Mouse (Mus musculus): ENCODE results near the gene Paox.
"Not testable (repeated sequence)": the region's sequence is repeated elsewhere in the genome, so short reads cannot be mapped to it uniquely, and the experiment has no call there.

The Paox gene

GRCm38 (mm10) chr7:140121338-140121910, 5.8 kb downstream of the Paox start:
- DNase-seq (ENCODE audit: low spot score): no peak

DNA sequence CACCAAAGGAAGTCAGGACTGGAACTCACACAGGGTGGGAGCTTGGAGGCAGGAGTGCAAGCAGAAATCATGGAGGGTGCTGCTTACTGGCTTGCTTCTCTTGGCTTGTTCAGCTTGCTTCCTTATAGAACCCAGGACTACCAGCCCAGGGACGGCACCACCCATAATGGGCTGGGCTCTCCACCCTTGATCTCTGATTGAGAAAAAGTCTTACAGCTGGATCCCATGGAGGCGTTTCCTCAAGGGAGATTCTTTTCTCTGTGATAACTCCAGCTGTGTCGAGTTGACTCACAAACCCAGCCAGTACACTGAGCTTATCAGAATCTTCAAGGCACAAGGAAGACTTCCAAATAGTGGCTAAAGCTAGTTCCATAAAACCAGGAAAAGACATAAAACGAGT, 7.2 kb downstream of the Paox start:
- no peak for DNase-seq (ENCODE audit: low spot score)

DNA sequence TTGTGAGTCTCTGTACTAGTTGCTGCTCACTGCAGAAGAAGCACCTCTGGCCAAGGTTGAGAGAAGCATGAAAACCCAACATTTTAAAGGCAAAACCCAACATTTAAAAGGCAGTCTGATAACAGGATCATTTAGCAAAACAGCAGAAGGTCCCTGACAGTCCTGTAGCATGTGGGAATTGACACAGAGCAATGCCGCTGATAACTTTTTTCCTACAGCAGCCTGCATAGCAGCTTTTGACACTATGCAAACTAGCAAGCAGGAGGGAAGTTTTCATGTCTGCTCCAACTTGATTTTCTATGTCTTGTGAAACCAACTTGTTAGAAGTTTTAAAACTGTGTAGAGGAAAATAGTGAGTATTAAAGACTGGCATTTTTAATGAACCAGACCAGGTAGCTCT, 8.8 kb downstream of the Paox start:
- no peak for DNase-seq (ENCODE audit: low spot score)

DNA sequence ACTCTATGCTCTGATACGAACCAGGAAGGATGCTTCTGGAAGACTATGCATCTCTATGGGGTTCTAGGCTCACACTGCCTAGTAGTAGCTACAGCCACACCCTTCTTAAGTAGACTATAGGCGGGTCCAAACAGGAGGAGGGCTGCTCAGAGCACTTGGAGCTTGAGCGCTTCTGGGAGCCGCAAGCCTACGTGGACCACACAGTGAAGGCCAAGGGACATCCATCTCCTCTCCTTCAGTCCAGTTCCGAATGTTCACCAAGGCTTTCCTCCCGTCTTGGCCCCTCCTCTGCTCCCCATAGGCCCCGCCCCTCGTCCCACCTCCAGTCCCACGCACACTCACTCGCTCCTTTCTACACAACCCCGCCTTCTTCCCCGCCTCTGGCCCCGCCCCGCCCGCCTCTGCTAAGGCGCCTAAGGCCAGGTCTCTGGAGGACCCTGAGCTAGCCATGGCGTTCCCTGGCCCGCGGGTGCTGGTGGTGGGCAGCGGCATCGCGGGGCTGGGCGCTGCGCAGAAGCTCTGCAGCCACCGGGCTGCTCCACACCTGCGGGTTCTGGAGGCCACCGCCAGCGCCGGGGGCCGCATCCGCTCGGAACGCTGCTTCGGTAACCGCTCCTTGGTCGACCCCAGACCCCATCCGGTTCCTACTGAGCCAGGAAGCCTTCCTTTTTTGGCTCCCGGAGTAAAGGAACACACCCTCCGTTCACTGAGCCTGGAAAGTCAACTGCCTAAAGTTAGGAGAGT, 9.9 kb downstream of the Paox start:
- DNase-seq (ENCODE audit: low spot score): peak; percentile 46

- DNase-seq (ENCODE audit: low spot score): no peak
Observed at GRCm38 (mm10) chr7:140126022-140126350, 10.4 kb downstream of the Paox start.

GRCm38 (mm10) chr7:140126934-140127333, 11.3 kb downstream of the Paox start:
- DNase-seq (ENCODE audit: low spot score): no peak

- no peak for DNase-seq (ENCODE audit: low spot score)
Observed at GRCm38 (mm10) chr7:140127911-140128310, 12.3 kb downstream of the Paox start.

DNA sequence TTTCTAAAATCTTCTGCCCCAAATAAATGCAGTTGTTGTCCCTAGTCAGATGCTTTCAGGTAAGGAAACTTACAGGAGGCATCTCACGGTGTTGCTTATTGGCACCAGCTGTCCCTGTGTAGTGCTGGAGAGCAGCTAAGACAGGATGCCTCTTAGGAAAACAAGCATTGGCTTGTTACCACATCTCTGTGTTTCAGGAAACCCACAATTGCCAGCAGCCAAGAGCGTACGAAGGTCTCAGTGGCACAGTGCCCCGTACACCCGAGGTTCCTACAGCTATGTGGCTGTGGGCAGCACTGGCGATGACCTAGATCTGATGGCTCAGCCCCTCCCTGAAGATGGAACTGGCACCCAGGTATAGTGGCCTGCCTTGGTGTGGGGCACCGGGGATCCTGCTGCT, 16.6 kb downstream of the Paox start:
- DNase-seq (ENCODE audit: low spot score): not testable (repeated sequence)

DNA sequence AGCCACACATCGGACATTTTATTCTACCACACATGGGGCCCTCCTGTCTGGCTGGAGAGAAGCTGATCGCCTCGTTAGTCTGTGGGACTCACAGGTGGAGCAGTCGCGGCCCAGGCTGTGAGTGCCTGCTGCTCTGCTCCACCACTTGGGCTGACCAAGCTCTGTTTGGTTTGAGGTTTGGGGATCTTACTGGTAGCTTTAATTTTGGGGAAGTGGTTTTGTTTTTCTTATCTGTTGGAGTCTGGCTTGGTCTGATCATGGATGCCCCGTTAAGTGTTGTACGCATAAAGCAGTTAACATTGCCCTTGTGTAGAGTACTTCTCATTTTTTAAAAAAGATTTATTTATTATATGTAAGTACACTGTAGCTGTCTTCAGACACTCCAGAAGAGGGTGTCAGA, 18.4 kb downstream of the Paox start:
- DNase-seq (ENCODE audit: low spot score): not testable (repeated sequence)

DNA sequence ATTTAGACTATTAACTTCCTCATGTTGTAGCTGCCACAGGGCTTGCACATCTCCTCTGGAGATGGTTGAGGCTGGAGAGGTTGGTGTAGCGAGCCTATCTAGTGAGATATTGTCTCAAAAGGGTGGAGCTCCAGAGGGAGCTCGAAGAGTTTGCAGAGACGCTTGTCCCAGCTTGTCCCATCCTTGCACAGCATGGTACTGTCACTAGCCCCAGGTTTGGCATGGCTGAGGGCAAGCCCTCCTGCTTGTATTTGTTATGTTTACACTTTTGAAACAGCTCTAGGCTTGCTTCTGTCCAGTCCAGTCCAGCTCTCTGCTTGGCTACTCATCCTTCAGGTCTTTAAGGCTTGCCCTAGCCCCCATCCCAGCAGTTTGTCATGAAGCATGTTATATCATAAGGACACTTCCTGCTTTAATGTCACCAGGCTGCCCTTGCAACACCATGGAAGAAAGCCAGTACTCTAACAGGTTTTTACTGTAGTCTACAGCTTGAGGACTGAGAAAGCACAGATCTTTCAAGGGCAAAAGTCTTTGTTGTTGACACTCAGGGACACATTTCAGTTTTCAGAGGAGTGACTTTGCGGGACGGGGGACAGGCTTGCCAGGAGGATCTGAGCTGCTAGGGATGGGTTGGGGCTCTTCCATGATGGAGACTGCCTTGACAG, 19.6 kb downstream of the Paox start:
- DNase-seq (ENCODE audit: low spot score): no peak

DNA sequence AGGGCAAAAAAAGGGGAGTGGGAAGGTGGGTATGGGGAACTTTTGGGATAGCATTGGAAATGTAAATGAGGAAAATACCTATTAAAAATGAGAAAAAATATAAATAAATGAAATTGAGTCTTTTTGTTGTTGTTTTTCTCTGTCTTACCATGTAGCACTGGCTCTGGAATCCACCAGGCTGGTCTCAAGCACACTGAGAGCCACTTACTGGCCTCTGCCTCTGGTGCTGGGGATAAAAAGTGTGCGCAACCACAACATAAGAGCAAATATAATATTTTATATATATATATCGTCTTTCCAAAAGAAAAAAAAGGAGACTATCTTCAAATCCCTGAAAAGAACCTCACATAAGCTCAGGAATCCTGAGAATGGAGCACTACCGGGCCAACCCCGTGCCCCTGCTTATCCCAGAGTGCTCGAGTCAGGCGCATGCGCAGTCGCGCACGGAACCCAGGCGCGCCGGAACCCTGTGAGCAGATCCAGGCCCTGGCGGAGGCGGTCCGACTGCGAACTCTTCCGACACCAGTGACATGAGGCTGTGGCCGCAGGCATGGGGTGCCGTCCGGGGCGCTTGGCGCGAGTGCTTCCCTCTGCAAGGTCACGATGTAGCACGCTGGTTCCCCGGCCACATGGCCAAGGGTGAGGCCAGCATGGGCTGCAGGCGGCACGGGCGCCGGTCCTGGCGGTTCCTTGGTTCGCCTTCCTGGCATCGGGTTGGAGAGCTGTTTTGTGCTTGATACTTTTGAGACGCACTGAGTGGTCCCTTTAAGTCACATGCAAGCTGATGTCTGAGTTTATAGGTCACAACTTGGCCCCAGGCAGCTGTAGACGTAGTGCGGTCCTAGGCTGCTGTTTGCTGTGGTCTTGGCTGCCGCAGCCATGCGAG, 21.8 kb downstream of the Paox start, which contains the start of gene Mtg1:
Gene Mtg1 (plus strand): TSS at position 430 of the 886 bp plus-strand sequence.
- peak; percentile 98 for DNase-seq (ENCODE audit: low spot score)

DNA sequence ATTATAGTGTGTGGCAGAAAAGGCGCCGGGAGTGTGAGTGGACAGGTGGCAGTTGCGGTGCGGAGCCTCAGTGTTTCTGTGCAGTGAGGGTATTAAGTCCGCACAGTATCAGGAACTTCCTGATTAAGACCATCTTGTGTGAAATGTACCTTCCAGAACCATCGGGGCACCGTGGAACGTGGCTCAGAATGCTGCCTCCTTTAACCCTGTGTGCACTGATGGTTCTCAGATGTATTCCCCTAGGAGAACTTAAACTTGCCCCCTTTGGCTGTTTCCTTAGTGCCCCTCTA, 22.4 kb downstream of the Paox start:
- DNase-seq (ENCODE audit: low spot score): no peak

DNA sequence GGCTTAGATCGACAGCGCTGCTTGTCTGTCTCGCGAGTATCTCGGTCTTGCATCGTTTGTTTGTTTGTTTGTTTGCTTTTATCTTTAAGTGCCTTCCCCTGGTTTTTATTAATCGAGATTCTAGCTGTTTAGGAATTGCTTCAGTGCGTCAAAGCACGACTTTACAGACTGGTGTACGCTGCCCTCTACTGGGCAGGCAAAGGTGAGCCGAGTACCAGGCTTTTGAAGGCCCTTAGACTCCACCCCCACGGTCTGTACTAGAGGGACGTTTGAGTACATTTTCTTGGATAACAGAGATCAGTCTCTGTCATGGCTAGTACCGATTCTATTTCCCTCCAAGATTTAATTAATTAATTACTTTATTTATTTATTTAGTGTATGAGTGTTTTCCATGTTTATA, 25.8 kb downstream of the Paox start:
- DNase-seq (ENCODE audit: low spot score): no peak

DNA sequence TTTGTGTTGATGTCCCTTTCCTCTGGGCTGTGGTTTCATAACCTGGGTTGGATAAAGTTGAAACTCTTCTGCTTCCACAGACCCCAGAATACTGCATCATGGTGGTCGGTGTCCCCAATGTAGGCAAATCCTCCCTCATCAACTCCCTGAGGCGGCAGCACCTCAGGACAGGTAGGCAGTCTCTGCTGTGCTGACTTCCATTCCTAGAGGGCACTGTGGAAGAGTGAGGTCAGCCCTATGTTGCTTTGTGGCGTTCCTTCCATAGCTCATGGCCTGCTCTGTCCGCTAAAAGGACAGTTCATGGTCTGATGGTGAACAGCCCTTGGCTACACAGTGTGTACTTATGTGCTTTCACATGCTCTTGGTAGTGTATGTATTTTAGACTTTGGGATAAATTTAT, 29.0 kb downstream of the Paox start:
- DNase-seq (ENCODE audit: low spot score): no peak

- no peak for DNase-seq (ENCODE audit: low spot score)
Observed at GRCm38 (mm10) chr7:140153383-140153782, 37.8 kb downstream of the Paox start.

DNA sequence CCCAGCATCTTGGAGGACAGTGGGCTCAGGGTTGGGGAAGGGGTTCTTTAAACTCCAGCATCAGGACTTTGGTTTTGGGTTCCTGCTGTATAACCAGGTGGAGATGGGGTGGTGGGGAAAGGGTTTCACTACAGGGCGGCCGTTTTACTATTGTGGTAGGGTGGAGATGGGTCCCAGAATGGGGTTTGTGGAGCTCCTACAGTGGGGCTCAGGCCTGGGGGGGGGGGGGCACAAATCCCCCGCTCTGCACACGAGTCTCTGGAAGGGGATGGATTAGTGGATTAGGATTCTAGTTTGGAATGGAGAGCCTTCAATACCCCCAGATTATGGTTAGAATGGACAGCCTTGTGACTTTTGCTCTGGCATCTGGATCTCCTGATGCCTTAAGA, 38.2 kb downstream of the Paox start:
- no peak for DNase-seq (ENCODE audit: low spot score)

DNA sequence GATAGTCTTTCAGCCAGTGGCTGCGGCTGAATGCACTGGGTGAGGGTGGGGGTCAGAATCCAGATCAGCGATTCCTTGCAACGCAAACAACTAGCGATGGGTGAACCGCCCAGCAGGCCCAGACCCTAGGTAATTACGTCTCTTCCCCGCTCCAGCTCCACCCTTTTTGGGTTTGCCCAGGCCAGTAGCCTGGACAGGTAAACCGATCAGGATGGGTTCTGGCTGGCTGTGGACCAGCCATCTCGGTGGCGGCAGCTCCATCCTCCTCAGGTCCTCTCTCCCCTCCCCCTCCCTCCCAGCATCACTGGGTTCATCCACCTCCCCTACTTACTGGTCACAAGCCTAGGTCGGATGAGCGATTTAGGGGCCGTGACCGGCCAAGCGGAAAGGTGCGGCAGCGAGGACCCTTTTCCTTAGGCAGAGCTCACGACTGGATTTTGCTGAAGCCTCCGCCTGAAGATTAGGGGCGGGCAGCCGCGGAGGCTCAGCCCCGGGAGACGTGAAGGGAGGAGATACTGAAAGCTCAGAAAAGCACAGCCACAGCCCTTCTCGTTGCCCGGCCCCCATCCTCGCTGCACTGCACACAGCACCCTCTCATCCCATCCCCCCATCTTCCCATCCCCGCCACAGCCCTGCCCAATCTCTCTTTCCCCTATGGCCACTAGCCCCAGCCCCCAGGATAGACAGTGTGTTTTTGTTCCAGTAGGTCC, 38.8 kb downstream of the Paox start, which contains the start of gene Sprn:
Gene Sprn (minus strand): TSS at position 660 of the 710 bp plus-strand sequence.
- DNase-seq (ENCODE audit: low spot score): no peak

DNA sequence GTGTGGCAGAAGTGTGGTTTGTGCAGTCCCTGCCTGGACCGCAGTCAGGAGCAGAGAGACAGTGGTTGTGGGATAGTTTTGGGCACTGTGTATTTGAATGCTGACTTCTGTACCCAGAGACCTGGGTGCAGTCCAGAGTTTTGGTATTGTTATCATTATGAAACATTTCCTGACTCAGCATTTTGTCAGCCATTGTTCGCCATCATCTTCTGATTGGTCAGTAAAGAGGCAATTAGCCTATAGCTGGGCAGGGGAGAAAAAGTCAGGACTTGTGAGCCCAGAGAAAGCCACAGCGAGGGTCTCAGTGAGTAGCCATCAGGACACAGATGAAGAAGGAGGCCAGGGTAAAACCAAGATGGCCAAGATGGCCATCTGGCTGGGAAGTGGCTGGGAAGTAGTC, 44.8 kb downstream of the Paox start:
- no peak for DNase-seq (ENCODE audit: low spot score)

DNA sequence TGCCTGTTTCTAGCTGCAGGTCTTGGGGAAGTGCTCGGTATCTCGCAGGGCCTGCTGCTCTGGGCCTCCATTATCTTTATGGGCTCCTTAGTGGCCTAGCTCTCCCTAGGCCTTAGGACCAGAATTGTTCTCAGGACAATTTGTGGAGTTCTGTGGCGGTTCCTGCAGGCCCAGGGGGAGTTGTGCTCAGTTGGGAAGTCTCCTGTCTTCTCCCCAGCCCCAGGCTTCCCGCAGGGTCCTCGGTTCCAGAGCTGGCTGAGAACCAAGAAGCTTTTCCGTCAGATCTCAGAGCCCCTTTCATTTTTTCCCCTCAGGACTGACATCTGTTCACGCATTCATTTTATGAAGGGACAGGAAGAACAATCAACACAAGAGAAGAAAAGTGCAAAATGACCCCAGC, 49.1 kb downstream of the Paox start, which contains the start of gene Olfr522:
Gene Olfr522 (minus strand): TSS at position 101 of the 400 bp plus-strand sequence.
- DNase-seq (ENCODE audit: low spot score): no peak

GRCm38 (mm10) chr7:140167950-140168349, 52.4 kb downstream of the Paox start:
- no peak for DNase-seq (ENCODE audit: low spot score)

DNA sequence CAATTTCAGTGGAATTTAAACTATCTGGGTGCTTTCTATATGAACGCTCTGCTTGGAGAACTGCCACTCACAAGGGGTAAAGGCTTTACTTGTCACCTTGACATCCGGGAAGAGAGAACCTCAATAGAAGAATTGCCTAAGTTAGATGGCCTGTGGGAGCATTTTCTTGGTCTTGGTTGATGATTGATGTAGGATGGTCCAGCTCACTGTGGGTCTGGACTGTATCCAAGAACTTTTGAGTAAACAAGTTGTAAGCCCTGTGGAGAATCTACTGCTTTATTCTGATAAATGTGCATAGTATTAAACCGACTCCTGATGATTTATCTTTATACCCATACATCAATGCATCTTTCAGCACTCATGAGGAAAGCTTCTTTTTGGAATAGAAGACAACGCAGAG, 53.8 kb downstream of the Paox start:
- DNase-seq (ENCODE audit: low spot score): no peak

- DNase-seq (ENCODE audit: low spot score): no peak
Observed at GRCm38 (mm10) chr7:140170863-140171262, 55.3 kb downstream of the Paox start.

All from layer of hippocampus, adult 9-10 months (tissue).